Mouse (Mus musculus) adrenal gland, adult 10 weeks (tissue): ENCODE data around the gene Plppr1. TPM values are rescaled to one million over a fixed set of nuclear protein-coding genes. Genes with fewer than 3 reads are reported as not detected.

Source experiments
- polyA plus RNA-seq: library from polyadenylated mRNA; stranded (reverse); fragments of 350-450 nt; fragmentation: Illumina TruSeq; extraction: RNeasy Lipid Tissue Mini Kit (QIAGEN cat#74804); gene quantifications from one replicate; pipeline ENCODE4 v1.2.3, GENCODE M21; 2014; ENCODE audit warnings: low read depth, low replicate concordance

Gene Plppr1
- polyA plus RNA-seq = not detected

GRCm38 (mm10) chr4:49059021-49059401 is at the start of gene Plppr1:
Gene Plppr1 (plus strand): TSS chr4:49059273.

